ENCODE assay signal across 9 mouse cellular contexts in the genomic region with DNA sequence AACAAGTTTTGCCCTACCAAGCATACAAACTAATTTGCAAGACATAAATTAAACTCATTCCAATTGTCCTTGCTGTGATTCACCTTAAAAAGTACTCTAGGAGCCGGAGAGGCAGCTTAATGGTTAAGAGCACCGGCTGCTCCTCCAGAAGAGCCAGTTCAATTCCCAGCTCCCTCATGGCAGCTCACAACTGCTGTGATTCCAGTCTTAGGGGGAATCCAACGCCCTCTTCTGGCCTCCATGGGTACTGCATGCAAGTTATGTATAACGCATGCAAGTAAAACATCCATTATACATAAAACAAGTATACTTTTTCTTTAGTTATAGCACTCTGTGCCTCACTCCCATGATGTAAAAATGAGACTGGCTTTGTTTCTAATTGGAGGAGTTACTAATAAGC. TPM values are rescaled to one million over a fixed set of nuclear protein-coding genes. Genes with fewer than 3 reads are reported as not detected.
DNase-seq lines count a peak whose midpoint lies in the region; ATAC-seq and TF ChIP-seq lines count a peak whose summit lies in the region.
"Had no signal": no experiment of that assay in that cellular context is flagged by ENCODE, and none has a peak within 500 bp of the region (broad histone marks: within the 10 kb centered on the region; RNA-seq: fewer than 3 reads in every experiment).

No protein-coding gene starts in this region.

- no peak for TF ChIP-seq POLR2A in ES-Bruce4 (IDR thresholded peaks at IDR 0.05; ENCODE audit: insufficient read depth, low read length)

- no peak overlapping the region for H3K4me3 ChIP-seq in forebrain, embryonic 14.5 days (ENCODE audit: low read depth, low read length)
- no peak overlapping the region for H3K4me3 ChIP-seq in forebrain, embryonic 13.5 days
- H3K4me3 ChIP-seq in lung, embryonic 15.5 days, result no peak overlapping the region
- no peak overlapping the region for H3K4me3 ChIP-seq in ES-Bruce4 (ENCODE audit: low read depth, low read length)
- no peak overlapping the region for H3K4me3 ChIP-seq in forebrain, postnatal 0 days (ENCODE audit: low read depth, low read length)

- H3K4me1 ChIP-seq in forebrain, embryonic 14.5 days (ENCODE audit: control insufficient read depth, insufficient read depth, low read length), result peaks cover 4% of the 10 kb centered on the region; the same call in 1 of the 2 replicates
- H3K4me1 ChIP-seq in forebrain, embryonic 13.5 days, result peaks cover 29% of the 10 kb centered on the region
- H3K4me1 ChIP-seq in lung, embryonic 15.5 days, result peaks cover 24% of the 10 kb centered on the region
- no peaks in the 10 kb centered on the region for H3K4me1 ChIP-seq in ES-Bruce4 (ENCODE audit: control insufficient read depth, insufficient read depth, low read length)
- no peaks in the 10 kb centered on the region; the same call in none of the 2 replicates for H3K4me1 ChIP-seq in forebrain, postnatal 0 days (ENCODE audit: insufficient read depth)

- H3K4me2 ChIP-seq in forebrain, embryonic 14.5 days (ENCODE audit: low read length), result no peak overlapping the region
- H3K4me2 ChIP-seq in forebrain, embryonic 13.5 days, result no peak overlapping the region
- H3K4me2 ChIP-seq in lung, embryonic 15.5 days, result no peak overlapping the region
- H3K4me2 ChIP-seq in forebrain, postnatal 0 days (ENCODE audit: low read depth), result no peak overlapping the region

- intact Hi-C loops in left cerebral cortex, postnatal 36 days (cut with DNase I), result no loop called here

- 53% methylated on average over 4 of the region's 4 CpGs for WGBS in forebrain, embryonic 14.5 days
- 65% methylated on average over 4 of the region's 4 CpGs for WGBS in forebrain, embryonic 13.5 days
- WGBS in lung, embryonic 15.5 days, result 72% methylated on average over 4 of the region's 4 CpGs
- WGBS in forebrain, postnatal 0 days, result 56% methylated on average over 4 of the region's 4 CpGs

- no peaks in the 10 kb centered on the region for H3K27me3 ChIP-seq in forebrain, embryonic 14.5 days (replicated peaks; ENCODE audit: control insufficient read depth, insufficient read depth, low read length)
- H3K27me3 ChIP-seq in forebrain, embryonic 13.5 days, result peaks cover 32% of the 10 kb centered on the region
- no peaks in the 10 kb centered on the region for H3K27me3 ChIP-seq in lung, embryonic 15.5 days
- H3K27me3 ChIP-seq in ES-Bruce4 (ENCODE audit: control insufficient read depth, insufficient read depth, low read length, poor library complexity, severe bottlenecking), result no peaks in the 10 kb centered on the region
- H3K27me3 ChIP-seq in forebrain, postnatal 0 days (ENCODE audit: insufficient read depth, low read length), result no peaks in the 10 kb centered on the region

- no peak overlapping the region for H3K9ac ChIP-seq in forebrain, embryonic 14.5 days (ENCODE audit: low read length)
- no peak overlapping the region for H3K9ac ChIP-seq in forebrain, embryonic 13.5 days
- H3K9ac ChIP-seq in lung, embryonic 15.5 days, result no peak overlapping the region
- no peak overlapping the region for H3K9ac ChIP-seq in ES-Bruce4 (ENCODE audit: low read depth, poor library complexity, severe bottlenecking)
- no peak overlapping the region for H3K9ac ChIP-seq in forebrain, postnatal 0 days

- H3K9me3 ChIP-seq in forebrain, embryonic 14.5 days (replicated peaks; ENCODE audit: control insufficient read depth, low read length), result no peaks in the 10 kb centered on the region
- H3K9me3 ChIP-seq in forebrain, embryonic 13.5 days (replicated peaks), result no peaks in the 10 kb centered on the region; the same call in 1 of the 2 replicates
- no peaks in the 10 kb centered on the region for H3K9me3 ChIP-seq in lung, embryonic 15.5 days
- H3K9me3 ChIP-seq in ES-Bruce4 (replicated peaks; ENCODE audit: control insufficient read depth, insufficient read depth, low read length, poor library complexity, severe bottlenecking), result no peaks in the 10 kb centered on the region
- H3K9me3 ChIP-seq in forebrain, postnatal 0 days (ENCODE audit: low read length), result no peaks in the 10 kb centered on the region

- peak; percentile 39 for TF ChIP-seq CTCF in ES-Bruce4 (IDR thresholded peaks at IDR 0.05; ENCODE audit: low read depth, low read length)
- TF ChIP-seq CTCF in forebrain, postnatal 0 days (IDR thresholded peaks at IDR 0.05; ENCODE audit: low read depth), result peak; percentile 57

- peak; percentile 52 for DNase-seq in forebrain, embryonic 14.5 days (ENCODE audit: low spot score)
- DNase-seq in lung, postnatal 10 days, result no peak
- DNase-seq in forebrain, postnatal 0 days, result no peak
- no peak for DNase-seq in right cerebral cortex, adult 2 months (ENCODE audit: low spot score in 2 of 2)
- no peak for DNase-seq in left cerebral cortex, postnatal 36 days (ENCODE audit: low spot score in 2 of 2)
- DNase-seq: layer of hippocampus, adult 9-11 months had no signal

- no peak overlapping the region for H3K27ac ChIP-seq in forebrain, embryonic 14.5 days (ENCODE audit: low read depth, low read length)
- no peak overlapping the region for H3K27ac ChIP-seq in forebrain, embryonic 13.5 days
- peak overlapping the region; percentile 13; the same call in 1 of the 2 replicates for H3K27ac ChIP-seq in lung, embryonic 15.5 days
- H3K27ac ChIP-seq in ES-Bruce4 (ENCODE audit: insufficient read depth, low read length), result no peak overlapping the region
- no peak overlapping the region for H3K27ac ChIP-seq in forebrain, postnatal 0 days (ENCODE audit: low read depth, low read length)

- no peaks in the 10 kb centered on the region for H3K36me3 ChIP-seq in forebrain, embryonic 14.5 days (ENCODE audit: control insufficient read depth, insufficient read depth, low read length)
- H3K36me3 ChIP-seq in forebrain, embryonic 13.5 days (ENCODE audit: poor library complexity, severe bottlenecking), result no peaks in the 10 kb centered on the region
- peaks cover 38% of the 10 kb centered on the region for H3K36me3 ChIP-seq in lung, embryonic 15.5 days
- H3K36me3 ChIP-seq in ES-Bruce4 (ENCODE audit: control insufficient read depth, insufficient read depth, low read length, poor library complexity, severe bottlenecking), result no peaks in the 10 kb centered on the region
- no peaks in the 10 kb centered on the region for H3K36me3 ChIP-seq in forebrain, postnatal 0 days (ENCODE audit: insufficient read depth)

- no peak for ATAC-seq in forebrain, embryonic 14.5 days
- ATAC-seq in forebrain, embryonic 13.5 days, result no peak
- ATAC-seq in lung, embryonic 15.5 days (ENCODE audit: borderline replicate concordance, extremely low read depth, low FRiP score, low TSS enrichment), result no peak
- ATAC-seq in forebrain, postnatal 0 days, result no peak

- no peak for TF ChIP-seq EP300 in ES-Bruce4 (IDR thresholded peaks at IDR 0.05; ENCODE audit: insufficient read depth, low read depth, low read length)

RNA-seq across cellular contexts. Expression of a gene that starts 27.7 kb away (rescaled TPM):
- 7.0 and 11.0 TPM in 2 replicates for polyA plus RNA-seq in forebrain, embryonic 14.5 days (2014; fragmentation: Nextera tagmentation; extraction: Ambion mirVana)
- polyA plus RNA-seq in forebrain, embryonic 13.5 days (2015; fragmentation: Nextera tagmentation; extraction: Ambion mirVana), result 7.2 and 8.2 TPM in 2 replicates
- polyA plus RNA-seq in lung, embryonic 15.5 days (2015; fragmentation: Nextera tagmentation; extraction: Ambion mirVana), result 51.9 and 52.3 TPM in 2 replicates
- polyA plus RNA-seq in ES-Bruce4 (2011; ENCODE audit: insufficient read depth, insufficient read length, low read depth, missing spikeins), result 11.0 and 11.9 TPM in 2 replicates
- 5.1 and 8.8 TPM in 2 replicates for total RNA-seq in forebrain, postnatal 0 days (2014; rRNA removed)
- polyA plus RNA-seq in forebrain, postnatal 0 days (2015; fragmentation: Nextera tagmentation; extraction: Ambion mirVana), result 4.9 and 6.2 TPM in 2 replicates
- 10 to 100 TPM in 1 of 2 experiments, 1 to 10 TPM in 1; 9.4 to 11.4 TPM for total RNA-seq in left cerebral cortex, postnatal 36 days (2021)
